Mouse (Mus musculus) kidney, adult 2 months (tissue): Measurements from ENCODE around the gene Ankrd6.

Experiments used
- CTCF ChIP-seq: fragments of 200-500 bp; conservative IDR thresholded peaks from 2 replicates; pipeline ENCODE4 v1.5.1; 2011; ENCODE audit warnings: low read depth, mild to moderate bottlenecking, control low read depth, low read length, moderate library complexity, mixed read lengths; ENCODE audit not compliant: insufficient read depth, insufficient read length
- POLR2A ChIP-seq: fragments of 200-500 bp; IDR thresholded peaks from one replicate; pipeline ENCODE4 v1.6.1; 2011; ENCODE audit warnings: low read depth, low read length, control low read depth

GRCm38 (mm10) chr4:32884599-32884998 is 66.0 kb downstream of the Ankrd6 start:
- TF ChIP-seq CTCF (no peak), POLR2A (no peak)
